Mouse (Mus musculus) myocyte (in vitro differentiated cells): ENCODE measurements at regions not wholly inside any gene's neighbourhood (a gene's known extent, or its start where the extent isn't known, plus 50 kb on each side); places are given as distances from the start of the nearest gene placed in this dataset.

Experiments
- E2F4 ChIP-seq: IDR thresholded peaks from one replicate; pipeline ENCODE4 v1.6.1; 2011; ENCODE audit warnings: mild to moderate bottlenecking, control low read depth, moderate library complexity; ENCODE audit not compliant: insufficient read depth
- REST ChIP-seq: IDR thresholded peaks from one replicate; pipeline ENCODE4 v1.6.1; 2011; ENCODE audit warnings: mild to moderate bottlenecking, control low read depth, moderate library complexity; ENCODE audit not compliant: insufficient read depth, insufficient read length

DNA sequence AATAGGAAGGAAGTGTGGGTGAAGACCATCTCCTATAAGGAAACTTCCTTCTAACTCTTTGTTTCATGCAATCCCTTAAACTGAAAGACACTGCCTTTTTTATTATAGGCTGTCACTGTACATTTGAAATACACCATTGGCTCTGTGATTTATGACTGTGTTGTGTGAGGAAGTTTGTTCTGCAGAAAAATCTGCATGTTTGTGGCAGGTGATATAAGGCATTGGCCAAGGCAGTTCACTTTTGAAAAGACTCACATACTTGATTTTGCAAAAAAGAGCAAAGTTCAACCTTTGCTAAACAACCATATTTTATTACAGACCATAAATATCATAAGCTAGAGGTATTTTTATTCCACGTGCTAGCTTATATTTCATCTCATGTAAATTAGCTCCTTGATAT is 69.3 kb upstream of the Col24a1 start:
- TF ChIP-seq E2F4 (no peak), REST (no peak)
